Mouse (Mus musculus) gastrocnemius, postnatal 10 days (tissue): ENCODE measurements around the gene Uso1. TPM values are rescaled to one million over a fixed set of nuclear protein-coding genes. Genes with fewer than 3 reads are reported as not detected.
A peak's percentile ranks its signal among the peaks of the same experiment; 100 is the strongest.
"Not testable (repeated sequence)": the region's sequence is repeated elsewhere in the genome, so short reads cannot be mapped to it uniquely, and the experiment has no call there.

Experiments used
- DNase-seq: peaks from one replicate; pipeline ENCODE4 v3.0.0; 2021; ENCODE audit warnings: mixed read lengths
- total RNA-seq, 2 experiments: library from RNA; stranded (reverse); gene quantifications; 2 replicates each; pipeline ENCODE4 v1.2.3; 2021

Uso1 gene
- total RNA-seq, 2 experiments from 2014 or later: 63.0 to 68.2 TPM

DNA sequence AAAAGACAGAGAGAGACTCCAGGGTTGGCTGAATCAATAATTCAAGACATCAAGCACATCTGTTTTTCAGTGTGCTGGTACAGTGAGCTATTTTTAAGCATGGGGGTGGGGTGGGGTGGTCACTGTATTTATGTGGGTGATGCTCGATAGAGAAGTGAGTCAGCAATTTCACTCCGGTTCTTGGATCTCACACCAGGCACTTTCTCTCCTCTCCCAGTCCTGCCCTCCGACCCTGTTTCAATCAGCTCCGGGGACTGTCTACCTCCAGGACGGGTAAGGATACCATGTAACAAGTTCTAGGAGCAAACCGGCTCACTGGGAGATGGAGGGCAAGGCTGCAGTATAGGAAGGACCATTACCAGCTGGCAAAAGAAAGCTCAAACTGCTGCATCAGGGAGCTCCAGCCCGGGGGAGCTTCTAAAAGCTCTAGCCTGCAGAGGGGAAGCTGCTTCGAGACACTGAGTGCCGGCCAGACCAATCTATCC is 10.6 kb upstream of the Uso1 start:
- DNase-seq: no peak

DNA sequence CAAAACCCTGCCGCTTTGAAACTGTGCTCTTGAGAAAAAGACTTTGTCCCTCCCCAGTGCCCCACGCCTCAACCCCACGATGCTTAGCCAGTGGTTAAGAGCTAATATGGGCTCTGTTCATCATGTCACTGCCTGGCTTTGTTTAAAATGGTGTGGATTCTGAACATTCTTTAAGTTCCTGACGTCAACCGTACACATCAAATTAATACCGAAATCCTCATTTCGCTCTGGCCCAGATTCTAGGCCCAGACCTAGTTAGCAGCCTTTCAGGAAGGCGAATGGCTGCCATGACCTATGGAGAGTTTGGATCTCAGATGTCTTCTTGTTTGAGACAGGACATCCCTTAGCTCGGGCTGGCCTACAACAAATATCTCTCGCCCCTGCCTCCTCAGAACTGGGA is 10.0 kb upstream of the Uso1 start:
- no peak for DNase-seq

DNA sequence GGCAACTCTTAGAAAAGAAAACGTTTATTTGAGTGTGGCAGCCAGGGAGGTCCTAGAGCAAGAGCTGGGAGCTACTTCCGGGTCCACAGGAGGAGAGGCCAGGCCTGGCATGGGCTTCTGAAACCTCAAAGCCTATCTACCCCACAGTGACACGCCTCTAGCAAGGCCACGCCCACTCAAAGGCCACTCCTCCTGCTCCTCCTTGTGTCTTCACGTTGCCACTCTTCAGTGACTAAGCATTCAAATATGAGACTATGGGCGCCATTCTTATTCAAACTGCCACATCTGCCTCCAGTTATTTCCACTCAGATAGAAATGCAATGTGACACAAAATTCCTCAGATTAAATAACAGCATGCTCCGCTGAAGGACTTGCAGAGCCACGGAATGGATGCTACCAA is 9.2 kb upstream of the Uso1 start:
- no peak for DNase-seq

DNA sequence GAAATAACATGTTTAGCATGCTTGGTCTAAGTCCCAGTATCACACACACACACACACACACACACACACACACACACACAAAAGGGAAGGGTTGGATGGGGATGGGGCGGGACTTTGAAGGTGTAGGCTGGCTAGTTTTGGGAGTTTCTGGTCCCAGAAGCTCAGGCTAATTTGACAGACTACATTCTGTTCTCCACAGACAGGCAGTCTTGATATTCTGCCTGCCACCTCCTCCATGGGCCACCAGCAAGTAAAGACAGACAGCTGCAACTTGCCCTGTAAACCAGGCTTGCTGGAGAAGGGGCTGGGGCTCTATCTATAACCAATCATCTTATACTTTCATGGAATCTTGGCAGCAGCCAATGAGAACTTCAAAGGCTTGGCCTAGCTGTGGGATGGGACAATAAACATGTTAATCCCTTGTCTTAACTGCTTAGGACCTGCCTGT is 8.4 kb upstream of the Uso1 start:
- DNase-seq: no peak

DNA sequence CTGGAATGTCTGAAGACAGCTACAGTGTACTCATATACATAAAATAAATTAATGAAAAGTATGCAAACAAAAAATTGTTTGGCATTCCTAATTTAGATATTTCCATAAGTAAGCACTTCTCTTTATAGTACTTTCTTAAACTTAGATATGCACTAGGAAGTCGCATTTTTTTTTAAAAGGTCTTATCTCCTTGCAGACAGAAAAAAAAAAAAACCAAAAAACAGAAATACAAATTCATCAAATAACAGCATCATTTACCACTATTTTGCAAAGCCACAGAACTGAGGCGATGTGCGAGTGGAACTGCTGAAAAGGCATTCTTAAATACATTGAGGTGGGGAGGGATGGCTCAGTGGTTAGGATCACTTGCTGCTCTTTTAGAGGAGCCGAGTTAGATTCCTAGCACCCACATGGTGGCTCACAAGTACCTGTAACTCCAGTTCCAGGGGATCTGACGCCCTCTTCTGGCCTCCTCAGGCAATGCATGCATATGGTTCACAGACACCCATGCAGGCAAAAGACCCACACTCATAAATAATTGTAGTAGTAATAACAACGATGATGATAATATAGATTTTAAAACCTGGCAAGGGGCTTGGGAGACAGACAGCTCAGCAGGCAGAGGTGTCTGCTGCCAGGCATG is 7.6 kb upstream of the Uso1 start:
- DNase-seq: no peak

DNA sequence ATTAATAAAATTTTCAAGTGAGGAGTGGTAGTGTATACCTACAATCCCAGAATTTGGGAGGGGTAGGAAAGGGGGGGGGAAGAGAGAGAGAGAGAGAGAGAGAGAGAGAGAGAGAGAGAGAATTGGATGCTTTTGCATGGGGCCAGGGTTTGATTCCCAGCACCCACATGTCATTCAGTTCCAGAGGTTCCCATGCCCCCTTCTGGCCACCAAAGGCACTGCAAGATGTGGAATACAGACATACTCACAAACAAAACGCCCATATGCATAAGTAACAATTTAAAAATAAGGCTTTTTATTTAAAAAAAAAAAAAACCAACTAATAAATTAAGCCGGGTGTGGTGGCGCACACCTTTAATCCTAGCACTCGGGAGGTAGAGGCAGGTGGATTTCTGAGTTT is 5.6 kb upstream of the Uso1 start:
- no peak for DNase-seq

DNA sequence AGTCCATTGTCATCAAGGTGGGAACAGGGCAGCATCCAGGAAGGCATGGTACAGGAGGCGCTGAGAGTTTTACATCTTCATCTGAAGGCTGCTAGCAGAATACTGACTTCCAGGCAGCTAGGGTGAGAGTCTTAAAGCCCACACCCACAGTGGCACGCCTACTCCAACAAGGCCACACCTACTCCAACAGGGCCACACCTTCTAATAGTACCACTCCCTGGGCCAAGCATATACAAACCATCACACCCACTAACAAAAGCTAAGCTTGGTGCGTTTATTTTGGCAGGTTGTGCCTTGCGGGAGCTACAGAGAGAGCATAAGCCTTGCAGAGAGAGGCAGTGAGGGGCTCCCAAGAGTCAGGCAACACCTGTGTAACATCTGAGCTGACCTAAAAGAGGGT is 4.7 kb upstream of the Uso1 start:
- not testable (repeated sequence) for DNase-seq

DNA sequence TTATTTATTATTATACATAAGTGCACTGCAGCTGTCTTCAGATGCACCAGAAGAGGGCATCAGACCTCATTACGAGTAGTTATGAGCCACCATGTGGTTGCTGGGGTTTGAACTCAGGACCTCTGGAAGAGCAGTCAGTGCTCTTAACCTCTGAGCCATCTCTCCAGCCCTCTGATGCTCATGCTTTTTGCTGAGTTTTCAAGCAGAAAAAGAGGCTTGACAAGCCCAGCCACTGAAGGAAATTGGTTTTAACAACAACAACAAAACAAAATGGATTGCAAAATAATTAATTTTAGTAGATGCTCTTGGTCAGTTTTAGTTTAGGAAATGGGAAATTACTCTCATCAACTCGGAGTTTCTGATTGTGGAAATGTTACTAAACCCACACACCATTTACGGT is 2.8 kb upstream of the Uso1 start:
- no peak for DNase-seq

DNA sequence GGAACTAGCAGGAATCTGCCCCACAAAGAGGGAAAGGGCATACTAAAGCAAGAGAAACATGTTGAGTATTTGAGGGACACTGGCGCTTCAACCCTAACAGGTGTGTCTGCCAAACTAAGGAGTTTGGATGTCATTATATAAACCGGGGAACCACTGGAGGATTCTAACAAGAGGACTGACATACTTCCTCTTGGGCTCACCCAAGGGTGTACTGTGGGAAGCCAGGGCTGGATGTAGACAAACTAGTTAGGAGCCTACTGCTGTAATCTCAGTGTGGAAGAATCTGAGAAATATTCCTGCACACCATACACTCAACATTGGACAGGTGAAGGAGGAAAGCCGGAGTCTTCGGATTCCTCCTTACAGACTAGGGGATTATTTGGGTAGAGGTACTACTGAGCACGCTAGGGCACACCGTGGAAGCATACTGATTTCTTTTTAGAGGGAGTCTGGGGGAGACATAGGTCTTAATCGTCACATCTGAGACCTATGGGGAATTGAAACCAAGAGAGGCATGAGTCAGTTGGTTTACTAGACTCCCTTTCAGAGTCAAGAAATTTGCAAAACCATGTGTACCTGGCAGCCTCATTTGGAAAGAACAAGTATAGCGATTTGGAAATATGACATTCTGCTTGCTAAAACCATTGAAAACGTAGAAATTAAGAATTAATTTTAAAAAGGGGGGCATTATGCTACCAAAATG is 1.1 kb upstream of the Uso1 start:
- DNase-seq: no peak

DNA sequence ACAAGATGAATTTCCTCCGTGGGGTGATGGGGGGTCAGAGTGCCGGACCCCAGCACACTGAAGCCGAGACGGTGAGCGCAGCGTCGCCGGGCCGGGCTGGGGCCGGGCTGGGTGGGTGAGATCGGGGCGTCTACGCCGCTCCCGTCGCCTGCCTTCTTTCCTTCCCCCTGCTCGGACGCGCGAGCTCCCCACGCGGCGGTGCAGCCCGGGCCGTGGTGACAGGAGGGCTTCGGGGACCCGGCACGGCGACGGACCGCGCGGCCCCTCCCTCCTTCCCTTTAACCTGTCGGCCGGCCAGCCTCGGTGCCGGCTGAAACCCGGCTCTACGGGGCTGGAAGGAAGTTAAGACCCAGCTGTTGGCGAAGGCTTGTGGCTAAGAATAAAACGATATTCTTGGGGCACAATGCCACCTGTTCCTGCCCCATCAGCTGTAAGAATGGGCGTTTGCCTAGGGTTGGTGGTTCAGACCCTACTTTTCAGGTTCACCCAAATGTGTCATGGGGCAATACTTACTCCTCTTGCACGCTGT is 419 bp downstream of the Uso1 start:
- peak; percentile 66 for DNase-seq

DNA sequence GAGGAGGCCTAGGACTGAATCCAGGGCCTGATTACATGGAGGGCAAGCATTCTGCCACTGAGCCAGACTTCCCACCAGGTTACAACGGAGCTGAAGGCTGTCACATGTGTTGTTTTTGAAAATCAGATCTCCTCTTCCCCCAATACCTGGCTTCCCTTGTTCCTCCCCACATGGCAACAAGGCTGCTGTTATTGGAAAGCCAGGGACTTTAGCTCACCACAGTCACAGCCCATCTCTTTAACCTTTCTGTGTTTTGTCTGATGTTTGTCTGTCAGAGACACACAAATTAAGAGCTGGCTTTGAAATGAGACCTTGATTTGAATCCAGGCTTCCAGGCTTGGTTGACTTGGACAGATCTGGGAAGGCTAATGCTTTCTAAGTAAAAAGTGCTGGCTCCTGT is 1.5 kb downstream of the Uso1 start:
- DNase-seq: no peak

DNA sequence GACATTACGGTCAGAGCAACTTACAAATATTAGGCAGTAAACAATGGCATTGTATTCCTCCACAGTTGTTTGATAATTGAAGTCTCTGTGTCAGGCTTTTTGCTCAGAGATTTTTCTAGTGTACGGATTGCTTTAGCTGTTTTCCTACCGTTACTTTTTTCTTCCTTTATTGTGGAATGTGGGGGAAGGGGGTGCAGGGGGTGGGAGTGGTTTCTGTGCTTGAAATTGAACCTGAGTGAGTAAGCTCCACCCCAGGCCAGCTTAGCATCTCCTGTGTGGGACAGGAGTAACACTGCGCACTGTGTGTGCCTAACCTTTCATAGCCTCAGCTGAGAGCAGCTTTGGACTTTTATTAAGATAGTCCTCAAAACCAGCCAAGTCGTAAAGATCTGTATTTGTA is 4.0 kb downstream of the Uso1 start:
- no peak for DNase-seq

DNA sequence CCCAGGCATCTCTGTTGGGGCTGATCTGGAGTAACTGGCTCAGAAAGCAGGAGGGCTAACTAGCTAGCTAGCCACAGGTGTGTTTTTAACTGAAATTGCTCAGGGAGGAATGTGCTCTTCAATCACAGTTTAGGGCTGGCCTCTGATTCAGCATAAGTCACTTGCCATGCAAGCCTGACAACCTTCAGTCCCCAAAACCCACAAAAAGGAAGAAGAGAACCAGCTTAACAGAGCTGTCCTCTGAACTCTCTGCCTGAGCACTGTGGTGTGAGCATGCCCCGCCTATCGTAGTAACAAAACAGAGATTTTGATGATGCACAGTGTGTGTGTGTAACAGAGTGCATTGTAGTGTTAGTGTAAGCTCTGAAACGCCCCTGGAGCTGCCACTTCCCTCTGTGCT is 4.7 kb downstream of the Uso1 start:
- DNase-seq: no peak

DNA sequence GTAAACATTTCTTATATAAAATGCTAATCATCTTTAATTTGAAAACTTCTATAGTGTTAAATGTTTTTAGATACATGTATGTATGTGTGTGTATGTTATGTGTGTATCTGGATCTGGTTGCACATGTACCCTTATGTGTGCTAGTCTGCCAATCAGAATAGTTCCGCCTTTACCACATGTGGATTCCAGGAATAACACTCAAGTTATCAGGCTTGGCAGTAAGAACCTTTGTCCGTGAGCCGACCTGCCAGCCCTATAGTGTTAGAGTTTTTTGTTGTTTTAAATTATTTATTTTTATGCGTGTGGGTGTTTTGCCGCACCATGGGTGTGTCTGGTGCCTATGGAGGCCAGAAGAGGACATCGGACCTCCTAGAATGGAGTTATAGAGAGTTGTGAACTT is 5.9 kb downstream of the Uso1 start:
- DNase-seq: no peak

DNA sequence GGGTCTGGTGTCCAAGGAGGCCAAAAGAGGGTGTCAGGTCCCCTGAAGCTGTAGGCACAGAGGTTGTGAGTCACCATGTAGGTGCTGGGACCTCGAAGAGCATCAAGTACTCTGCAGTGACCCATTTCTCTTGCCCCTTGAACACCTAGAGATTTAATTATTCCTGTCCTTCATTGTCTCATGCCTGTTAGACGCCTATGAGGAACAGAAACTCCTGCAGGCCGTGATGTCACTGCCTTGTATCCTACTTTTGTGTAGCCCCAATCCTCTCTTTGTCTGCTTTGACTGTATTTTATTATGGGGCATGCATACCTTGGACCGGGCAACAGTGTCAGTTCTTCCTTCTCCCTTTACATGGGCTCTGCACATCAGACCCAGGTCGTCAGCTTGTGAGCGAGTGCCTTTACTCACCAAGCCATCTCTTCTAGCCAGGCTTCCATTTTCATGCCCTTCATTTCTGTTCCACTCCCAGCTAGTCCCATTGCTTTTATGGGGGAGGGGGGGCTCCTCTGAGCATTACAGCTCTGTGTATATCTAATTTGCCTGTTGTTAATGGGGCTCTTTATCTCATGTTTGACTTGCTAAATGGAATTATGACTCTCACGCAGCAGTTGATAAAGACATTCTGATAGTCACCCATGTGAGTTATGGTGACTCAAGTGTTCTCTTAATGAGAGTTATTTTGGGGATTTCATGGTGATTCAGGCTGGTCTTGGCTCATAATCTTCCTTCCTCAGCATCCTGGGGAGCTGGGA is 7.4 kb downstream of the Uso1 start:
- no peak for DNase-seq

DNA sequence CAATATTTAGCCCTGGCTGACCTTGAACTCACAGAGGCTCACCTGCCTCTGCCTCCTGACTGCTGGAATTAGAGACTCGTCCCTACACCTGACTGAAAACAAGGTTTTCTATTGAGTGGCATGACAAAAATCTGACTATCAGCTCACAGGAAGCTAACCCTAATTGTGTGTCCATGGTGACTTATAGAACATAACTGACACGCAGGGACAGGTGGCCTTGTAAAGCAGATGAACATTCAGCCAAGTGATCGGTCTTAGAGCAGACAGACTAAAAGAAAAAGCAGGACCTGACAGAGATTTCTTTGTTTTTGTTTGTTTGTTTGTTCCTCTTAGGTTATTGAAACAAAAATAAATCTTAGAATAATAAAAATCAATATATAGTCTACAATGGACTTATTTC is 10.5 kb downstream of the Uso1 start:
- no peak for DNase-seq

DNA sequence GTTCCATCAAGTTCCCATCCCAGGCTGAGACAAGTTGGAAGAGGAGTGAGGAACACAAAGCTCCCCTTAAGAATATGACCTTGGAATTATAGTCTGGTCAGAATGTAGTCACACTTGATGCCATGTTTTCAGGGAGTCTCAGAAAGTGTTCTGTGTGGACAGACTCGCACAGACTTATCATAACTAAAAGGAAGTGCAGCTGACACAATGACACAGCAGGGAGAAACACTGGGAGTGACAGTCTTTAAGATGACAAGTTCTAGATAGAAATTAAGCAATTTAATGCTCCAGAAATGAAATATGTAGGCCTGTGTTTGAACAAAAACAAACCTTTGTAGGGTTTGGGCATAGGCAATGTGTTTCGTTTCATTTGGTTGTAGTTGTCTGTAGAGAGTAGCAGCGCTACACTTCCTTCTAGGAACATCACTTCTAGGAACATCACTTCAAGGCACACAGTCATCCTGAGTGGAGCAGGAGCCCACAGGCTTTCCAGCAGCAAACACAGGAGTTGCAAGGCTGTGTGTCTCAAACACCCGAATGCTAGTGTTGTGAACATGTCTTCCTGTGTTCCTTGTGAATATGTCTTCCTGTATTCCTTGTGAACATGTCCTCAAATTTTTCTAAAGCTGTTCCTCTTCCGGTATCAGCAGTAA is 11.7 kb downstream of the Uso1 start:
- DNase-seq: no peak

DNA sequence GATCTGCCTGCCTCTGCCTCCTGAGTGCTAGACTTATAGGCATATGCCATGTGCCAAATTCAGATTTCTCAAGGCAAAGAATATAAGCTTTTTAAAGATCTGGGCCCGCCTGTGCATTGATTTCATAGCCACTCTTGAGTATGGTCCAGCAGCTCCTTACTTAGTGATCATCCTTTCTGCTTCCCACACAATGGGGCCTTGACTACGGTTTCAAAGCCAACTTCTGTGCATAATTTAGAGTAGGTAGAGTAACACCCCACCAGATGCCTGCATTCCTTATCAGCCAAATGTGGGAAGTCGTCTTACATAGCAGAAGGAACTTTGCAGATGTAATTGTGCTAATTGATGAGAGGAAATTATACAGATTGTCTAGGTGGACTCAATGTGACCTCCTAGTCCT is 17.1 kb downstream of the Uso1 start:
- no peak for DNase-seq

DNA sequence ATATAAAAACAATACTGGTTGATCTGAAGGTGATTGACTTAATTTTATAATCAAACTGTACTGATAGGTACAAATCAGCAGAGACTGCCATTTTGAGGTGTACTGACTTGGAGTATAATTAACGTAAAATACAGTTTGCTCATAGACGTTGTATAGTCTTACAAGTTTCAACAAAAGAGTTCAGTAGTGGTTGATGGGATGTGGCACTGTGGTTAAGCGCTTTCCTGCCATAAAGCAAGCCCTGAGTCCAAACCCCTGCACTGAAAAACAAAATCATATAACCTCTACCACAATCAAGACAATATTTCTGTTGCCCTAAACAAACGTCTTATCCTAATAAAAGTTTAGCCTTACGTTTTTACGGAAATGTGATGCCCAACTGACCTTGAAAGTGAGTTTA is 28.2 kb downstream of the Uso1 start:
- DNase-seq: no peak

DNA sequence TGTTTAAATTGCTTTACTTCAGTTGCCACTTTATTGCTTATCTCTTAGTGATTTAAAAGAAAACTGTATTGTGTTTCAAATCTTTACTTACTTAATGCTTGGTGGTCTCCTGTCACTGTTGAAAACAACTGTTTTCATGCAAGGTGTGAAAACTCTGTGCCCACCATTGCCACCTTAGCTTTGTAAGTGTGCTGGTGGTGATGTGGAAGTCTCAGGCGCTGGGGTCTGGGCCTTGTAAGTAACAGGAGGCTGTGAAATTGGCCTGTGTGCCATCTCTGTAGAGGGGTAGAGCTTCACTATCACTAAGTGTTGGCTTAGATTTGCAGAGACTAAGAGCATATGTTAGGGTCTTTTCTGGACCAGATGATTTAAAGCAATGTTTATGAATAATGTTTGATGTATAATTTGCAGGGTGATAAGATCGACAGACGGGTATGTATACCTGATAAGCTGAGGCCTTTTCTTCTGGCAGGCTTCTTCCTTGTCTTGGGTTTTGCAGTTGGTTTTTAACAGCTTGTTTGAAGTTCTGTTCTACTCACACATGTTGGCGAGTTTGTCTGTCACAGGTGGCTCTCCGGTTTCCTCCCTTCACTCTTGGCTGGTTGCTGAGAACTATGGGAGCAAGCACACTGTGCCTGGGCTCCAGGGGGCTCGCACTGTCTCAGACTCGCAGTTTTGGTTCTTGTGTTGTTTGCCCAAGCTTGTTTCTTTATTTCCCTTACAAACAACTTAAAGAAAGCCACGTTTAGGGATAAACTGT is 45.5 kb downstream of the Uso1 start:
- no peak for DNase-seq

DNA sequence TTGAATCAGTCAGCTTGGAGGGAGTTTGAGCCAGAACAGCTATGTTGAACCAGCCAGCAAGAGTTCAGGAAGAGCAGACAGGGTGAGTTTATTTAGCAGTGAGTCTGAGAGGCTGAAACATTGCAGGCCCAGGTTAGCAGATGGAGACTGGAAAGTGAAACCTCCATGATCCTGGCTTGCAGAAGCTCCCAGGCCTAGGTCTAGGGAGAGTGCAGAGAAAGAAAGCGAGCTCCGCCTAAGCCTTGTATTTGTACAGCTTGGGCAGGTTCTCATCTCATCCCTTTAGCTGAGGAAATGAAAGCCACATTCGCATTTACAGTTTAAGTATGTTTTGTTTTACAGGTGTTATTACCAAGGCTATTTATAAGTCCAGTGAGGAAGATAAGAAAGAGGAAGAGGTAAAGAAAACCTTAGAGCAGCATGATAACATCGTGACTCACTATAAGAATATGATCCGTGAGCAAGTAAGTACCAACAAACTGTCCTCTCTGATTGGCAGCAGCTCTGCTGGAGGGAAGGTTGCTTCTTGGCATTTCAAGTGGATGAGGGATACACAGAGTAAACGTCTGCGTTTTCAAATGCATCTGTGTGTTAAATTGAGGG is 51.2 kb downstream of the Uso1 start:
- DNase-seq: no peak
